Mouse (Mus musculus) MEL (cell line): Measurements from ENCODE around the gene Gal.

Experiments
- CHD1 ChIP-seq: IDR thresholded peaks from 2 replicates; pipeline ENCODE4 v1.6.1; 2012; ENCODE audit warnings: low read depth, mild to moderate bottlenecking, inconsistent platforms, low read length, improper control_type of control experiment
- CHD2 ChIP-seq: IDR thresholded peaks from 2 replicates; pipeline ENCODE4 v1.6.1; 2011; ENCODE audit warnings: low read length, improper control_type of control experiment
- CTCF ChIP-seq, 3 experiments: IDR thresholded peaks in 2 of 3; conservative IDR thresholded peaks in 1 of 3; 2 replicates each; pipeline ENCODE4 v1.5.1; 2011 to 2012; ENCODE audit warnings: low read length in 3 of 3, low read depth in 2 of 3, mild to moderate bottlenecking in 2 of 3, improper control_type of control experiment in 1 of 3, inconsistent platforms in 1 of 3, mixed read lengths in 1 of 3, moderate library complexity in 1 of 3; ENCODE audit not compliant: control insufficient read depth in 1 of 3, insufficient read depth in 1 of 3, poor library complexity in 1 of 3, severe bottlenecking in 1 of 3
- ELF1 ChIP-seq: IDR thresholded peaks from 2 replicates; pipeline ENCODE4 v1.6.1; 2014; ENCODE audit warnings: low read depth, mild to moderate bottlenecking, inconsistent platforms, low read length, improper control_type of control experiment, moderate library complexity
- EP300 ChIP-seq, 2 experiments: IDR thresholded peaks; 2 replicates each; pipeline ENCODE4 v1.6.1; 2011; ENCODE audit warnings: improper control_type of control experiment in 2 of 2, low read length in 2 of 2, low read depth in 1 of 2, mild to moderate bottlenecking in 1 of 2
- MEF2A ChIP-seq: IDR thresholded peaks from 2 replicates; pipeline ENCODE4 v1.6.1; 2014; ENCODE audit warnings: low read depth, mild to moderate bottlenecking, inconsistent platforms, low read length, improper control_type of control experiment; ENCODE audit not compliant: poor library complexity, insufficient replicate concordance, severe bottlenecking; ENCODE audit errors: extremely low read depth
- POLR2A ChIP-seq, 2 experiments: IDR thresholded peaks; 2 replicates each; pipeline ENCODE4 v1.6.1; 2011 to 2012; ENCODE audit warnings: low read length in 2 of 2, mild to moderate bottlenecking in 2 of 2, control low read depth in 1 of 2, improper control_type of control experiment in 1 of 2, low read depth in 1 of 2, moderate library complexity in 1 of 2; ENCODE audit not compliant: control insufficient read depth in 1 of 2, insufficient read depth in 1 of 2, poor library complexity in 1 of 2
- POLR2AphosphoS2 ChIP-seq: IDR thresholded peaks from 2 replicates; pipeline ENCODE4 v1.6.1; 2011; ENCODE audit warnings: low read length, improper control_type of control experiment
- SMC3 ChIP-seq: IDR thresholded peaks from 2 replicates; pipeline ENCODE4 v1.6.1; 2011; ENCODE audit warnings: low read depth, low read length, improper control_type of control experiment
- TBP ChIP-seq: IDR thresholded peaks from 2 replicates; pipeline ENCODE4 v1.8.0; 2011; ENCODE audit warnings: low read depth, low read length, improper control_type of control experiment
- USF1 ChIP-seq: IDR thresholded peaks from 2 replicates; pipeline ENCODE4 v1.6.1; 2014; ENCODE audit warnings: low read depth, mild to moderate bottlenecking, inconsistent platforms, low read length, improper control_type of control experiment, moderate library complexity

- TF ChIP-seq EP300 (IDR thresholded peaks at IDR 0.05; ENCODE audit: low read depth in 1 of 2, low read length in 2 of 2) (no peak), CTCF (IDR thresholded peaks at IDR 0.05 in 2 of 3, conservative IDR thresholded peaks at IDR 0.05 in 1 of 3; ENCODE audit: control insufficient read depth in 1 of 3, insufficient read depth in 1 of 3, low read depth in 2 of 3, low read length in 3 of 3, poor library complexity in 1 of 3, severe bottlenecking in 1 of 3) (no peak), USF1 (no peak), TBP (no peak), POLR2A (IDR thresholded peaks at IDR 0.05; ENCODE audit: control insufficient read depth in 1 of 2, insufficient read depth in 1 of 2, low read depth in 1 of 2, low read length in 2 of 2, poor library complexity in 1 of 2) (no peak), ELF1 (no peak), SMC3 (no peak), CHD1 (no peak), CHD2 (no peak), MEF2A (no peak), POLR2AphosphoS2 (no peak)
These were observed 9.9 kb upstream of the Gal start for GRCm38 (mm10) chr19:3424214-3424613.
